Mouse (Mus musculus) stomach, embryonic 14.5 days (tissue): ENCODE data around the gene Artn. TPM values are rescaled to one million over a fixed set of nuclear protein-coding genes. Genes with fewer than 3 reads are reported as not detected.

Source experiments
- ATAC-seq: fragments of 200-750 bp; cut with Nextera tagmentation; 2 replicates; pipeline ENCODE4 v1.8.0; 2017; ENCODE audit warnings: low read depth, moderate TSS enrichment; ENCODE audit not compliant: insufficient number of reproducible peaks, insufficient read depth, low FRiP score
- H3K27ac ChIP-seq: fragments of 300-500 bp; sonication (generic); 2 replicates; pipeline ENCODE4 v1.5.1; 2014; ENCODE audit warnings: mild to moderate bottlenecking, low read length, moderate library complexity, mixed read lengths
- H3K27me3 ChIP-seq: fragments of 300-500 bp; sonication (generic); 2 replicates; pipeline ENCODE4 v1.6.1; 2014; ENCODE audit warnings: low read length, control low read depth, mixed read lengths; ENCODE audit not compliant: control insufficient read depth, insufficient read depth
- H3K36me3 ChIP-seq: fragments of 300-500 bp; sonication (generic); 2 replicates; pipeline ENCODE4 v1.6.1; 2014; ENCODE audit warnings: mild to moderate bottlenecking, control low read depth, low read length, moderate library complexity, mixed read lengths; ENCODE audit not compliant: control insufficient read depth, insufficient read depth
- H3K4me1 ChIP-seq: fragments of 300-500 bp; sonication (generic); 2 replicates; pipeline ENCODE4 v1.6.1; 2014; ENCODE audit warnings: low read length, control low read depth, mixed read lengths; ENCODE audit not compliant: control insufficient read depth, insufficient read depth
- H3K4me2 ChIP-seq: fragments of 300-500 bp; sonication (generic); replicated peaks from 2 replicates; pipeline ENCODE4 v1.6.1; 2014; ENCODE audit warnings: low read depth, low read length, control low read depth
- H3K4me3 ChIP-seq: fragments of 300-500 bp; sonication (generic); 2 replicates; pipeline ENCODE4 v1.5.1; 2014; ENCODE audit warnings: low read depth, low read length, control low read depth
- H3K9ac ChIP-seq: fragments of 300-500 bp; sonication (generic); replicated peaks from 2 replicates; pipeline ENCODE4 v1.6.1; 2014; ENCODE audit warnings: low read depth, mild to moderate bottlenecking, control low read depth, low read length, moderate library complexity, mixed read lengths
- H3K9me3 ChIP-seq: fragments of 300-500 bp; sonication (generic); 2 replicates; pipeline ENCODE4 v1.6.1; 2016; ENCODE audit warnings: low read depth, low read length, control low read depth; ENCODE audit not compliant: control insufficient read depth
- WGBS: fragments of 180-500 bp; shearing (Covaris S2); extraction: QIAGEN DNeasy Blood & Tissue Kit; methylation state at CpG from one replicate; pipeline ENCODE4 v1.1.7; 2014; 5-methylcytosine and 5-hydroxymethylcytosine counted together
- polyA plus RNA-seq: library from polyadenylated mRNA; unstranded; fragments of >200 nt; fragmentation: Nextera tagmentation; extraction: Ambion mirVana; gene quantifications from 2 replicates; pipeline ENCODE4 v1.2.1, GENCODE M21; 2014

Artn gene
- polyA plus RNA-seq, 1 experiment from 2014 or later: 5.8 TPM

DNA sequence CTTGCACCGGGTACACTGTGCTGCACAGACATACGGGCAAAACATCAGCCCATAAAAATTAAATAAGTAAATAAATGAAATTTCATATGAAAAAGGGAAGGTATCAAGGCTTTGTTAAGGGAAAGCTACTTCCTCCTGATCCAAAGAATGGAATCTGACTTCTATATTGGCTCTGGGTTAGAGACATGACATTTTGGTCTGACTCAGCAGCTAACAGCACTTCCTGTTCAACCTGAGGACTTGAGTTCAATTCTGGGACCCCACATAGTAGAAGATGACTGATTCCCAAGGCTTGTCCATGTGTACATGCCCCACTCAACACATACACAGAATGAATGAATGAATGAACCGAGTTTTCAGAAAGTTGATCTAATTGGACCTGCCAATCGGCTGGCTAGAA is 11.7 kb downstream of the Artn start:
- ATAC-seq: no peak
- WGBS: 87% methylated on average over 4 of the region's 4 CpGs
- Histone ChIP-seq H3K4me2 (no peak overlapping the region), H3K27me3 (no peaks in the 10 kb centered on the region), H3K36me3 (no peaks in the 10 kb centered on the region), H3K4me1 (peaks cover 15% of the 10 kb centered on the region), H3K27ac (peak overlapping the region; percentile 66; the same call in 1 of the 2 replicates), H3K9ac (no peak overlapping the region), H3K4me3 (no peak overlapping the region), H3K9me3 (no peaks in the 10 kb centered on the region)

DNA sequence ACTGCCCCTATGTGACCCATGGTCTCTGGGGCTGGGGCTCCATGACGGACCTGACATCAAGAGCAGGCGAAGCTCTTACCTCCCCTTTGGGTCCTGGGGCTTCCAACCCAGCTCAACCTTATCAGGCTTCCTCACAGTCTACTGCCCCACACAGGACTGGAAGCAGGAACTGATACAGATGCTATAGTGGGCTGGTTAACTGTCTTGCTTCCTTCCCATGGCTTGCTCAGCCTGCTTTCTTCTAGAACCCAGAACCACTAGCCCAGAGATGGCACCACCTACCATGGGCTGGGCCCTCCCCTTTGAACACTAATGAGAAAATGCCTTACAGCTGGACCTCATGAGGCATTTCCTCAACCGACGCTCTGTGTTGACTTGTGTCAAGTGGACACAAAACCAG is 12.2 kb downstream of the Artn start:
- Histone ChIP-seq H3K9me3 (no peaks in the 10 kb centered on the region), H3K4me3 (no peak overlapping the region), H3K36me3 (no peaks in the 10 kb centered on the region), H3K9ac (no peak overlapping the region), H3K27ac (no peak overlapping the region), H3K4me1 (peaks cover 15% of the 10 kb centered on the region), H3K4me2 (no peak overlapping the region), H3K27me3 (no peaks in the 10 kb centered on the region)
- 91% methylated on average over 4 of the region's 4 CpGs for WGBS
- ATAC-seq: no peak

DNA sequence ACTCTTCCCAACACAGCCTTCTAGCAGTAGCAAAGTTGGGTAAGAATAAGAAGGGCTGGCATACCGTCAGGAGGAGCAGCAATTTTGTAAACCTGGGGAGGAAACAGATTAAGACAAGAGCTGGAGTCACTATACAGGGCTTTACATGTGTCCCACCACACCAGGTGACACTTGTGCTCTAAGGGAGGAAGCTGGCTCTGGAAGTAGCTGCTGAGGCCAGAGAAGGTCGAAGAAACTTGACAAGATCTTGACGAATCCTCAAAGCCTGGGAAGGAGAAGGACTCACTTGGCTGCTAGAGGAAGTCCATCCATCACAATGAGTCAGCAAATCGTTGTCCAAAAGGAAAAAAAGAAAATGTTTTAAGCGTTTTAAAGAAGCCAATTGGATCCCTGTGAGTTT is 13.2 kb downstream of the Artn start:
- H3K27me3 ChIP-seq: no peaks in the 10 kb centered on the region
- no peak overlapping the region for H3K9ac ChIP-seq
- H3K4me2 ChIP-seq: peak overlapping the region; percentile 96
- H3K4me1 ChIP-seq: peaks cover 15% of the 10 kb centered on the region
- no peak overlapping the region for H3K27ac ChIP-seq
- H3K9me3 ChIP-seq: no peaks in the 10 kb centered on the region
- ATAC-seq: no peak
- H3K4me3 ChIP-seq: no peak overlapping the region
- peaks cover 10% of the 10 kb centered on the region; the same call in 1 of the 2 replicates for H3K36me3 ChIP-seq
- 56% methylated on average over 5 of the region's 5 CpGs for WGBS

DNA sequence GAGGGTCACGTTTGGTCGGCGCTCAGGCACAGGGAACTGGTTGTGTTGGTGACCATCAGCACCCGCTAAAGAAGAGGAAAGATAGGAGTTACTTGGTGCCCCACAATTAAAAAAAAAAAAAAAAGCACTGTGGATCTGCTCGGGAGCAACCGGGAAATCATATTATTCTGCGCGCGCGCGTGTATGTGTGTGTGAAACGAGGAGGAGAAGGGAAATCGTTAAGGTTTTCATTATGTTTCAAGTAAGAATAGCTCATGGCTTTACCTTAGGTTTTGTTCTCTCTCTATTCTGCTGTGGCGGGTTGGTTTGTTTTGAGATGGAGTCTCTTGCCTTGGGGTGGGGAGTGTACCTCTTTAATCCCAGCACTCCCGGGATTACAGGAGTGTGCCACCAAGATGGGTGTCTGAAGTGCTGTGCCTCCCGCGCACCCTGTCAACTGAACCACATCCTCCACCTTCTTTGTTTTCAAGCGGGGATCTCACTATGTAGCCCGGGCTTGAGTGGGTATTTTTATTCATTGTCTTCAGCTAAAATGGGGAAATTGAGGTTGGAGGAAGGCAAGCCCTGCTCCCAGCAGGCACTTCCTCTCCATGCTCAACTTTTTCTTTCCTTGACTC is 14.0 kb downstream of the Artn start:
- ATAC-seq: no peak
- 3% methylated on average over 19 of the region's 19 CpGs for WGBS

GRCm38 (mm10) chr4:117914591-117915442 is 14.7 kb downstream of the Artn start, which contains the start of gene Ipo13:
Gene Ipo13 (minus strand): TSS chr4:117914999.
- peak; percentile 90 for ATAC-seq
- H3K9me3 ChIP-seq: no peaks in the 10 kb centered on the region

More for the DNA sequence above, 14.0 kb downstream of the Artn start:
- Histone ChIP-seq H3K4me2 (peak overlapping the region; percentile 96), H3K9ac (no peak overlapping the region; the same call in none of the 2 replicates), H3K27ac (0 out of 2 replicates have a peak overlapping the region, but pooled peaks have one; percentile 83), H3K36me3 (peaks cover 16% of the 10 kb centered on the region; the same call in 1 of the 2 replicates), H3K27me3 (no peaks in the 10 kb centered on the region), H3K9me3 (no peaks in the 10 kb centered on the region), H3K4me3 (peak overlapping the region; percentile 76), H3K4me1 (peaks cover 15% of the 10 kb centered on the region)

GRCm38 (mm10) chr4:117914031-117914430 is 15.5 kb downstream of the Artn start:
- Histone ChIP-seq H3K4me2 (peak overlapping the region; percentile 96), H3K27me3 (no peaks in the 10 kb centered on the region), H3K4me3 (peak overlapping the region; percentile 76), H3K27ac (no peak overlapping the region), H3K9me3 (no peaks in the 10 kb centered on the region), H3K9ac (peak overlapping the region; percentile 72), H3K4me1 (peaks cover 15% of the 10 kb centered on the region), H3K36me3 (peaks cover 19% of the 10 kb centered on the region; the same call in 1 of the 2 replicates)
- WGBS: 19% methylated on average over 8 of the region's 8 CpGs
- no peak for ATAC-seq

More at GRCm38 (mm10) chr4:117914591-117915442, 14.7 kb downstream of the Artn start, which contains the start of gene Ipo13:
- Histone ChIP-seq H3K4me3 (peak within 1 kb of the TSS; percentile 76), H3K27ac (peak within 1 kb of the TSS; percentile 83), H3K4me1 (peaks cover 15% of the 10 kb centered on the region), H3K4me2 (peak within 1 kb of the TSS; percentile 96), H3K27me3 (no peaks in the 10 kb centered on the region), H3K36me3 (peaks cover 18% of the 10 kb centered on the region; the same call in 1 of the 2 replicates), H3K9ac (peak within 1 kb of the TSS; percentile 72)
- under 1% methylated on average over 61 of the region's 61 CpGs for WGBS

DNA sequence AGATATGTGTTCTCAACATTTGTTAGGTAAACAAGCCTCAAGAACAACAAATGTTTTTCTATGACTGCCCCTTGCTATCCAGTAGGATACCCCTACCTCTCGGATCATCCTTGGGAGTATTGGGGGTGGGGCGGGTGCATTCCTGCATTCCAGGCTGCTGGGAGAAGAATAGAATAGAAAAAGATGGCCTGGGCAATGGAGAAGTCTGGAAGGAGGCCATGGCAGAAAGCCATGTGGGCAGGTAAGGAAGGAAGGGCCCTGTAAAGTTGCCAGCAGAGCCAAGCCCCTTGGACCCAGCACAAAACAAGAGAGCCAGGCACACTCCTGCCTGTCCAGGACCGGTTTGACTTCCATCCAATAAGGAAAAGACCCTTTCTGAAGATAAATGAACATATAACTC is 16.1 kb downstream of the Artn start:
- H3K4me3 ChIP-seq: peak overlapping the region; percentile 76
- peaks cover 15% of the 10 kb centered on the region for H3K4me1 ChIP-seq
- WGBS: 42% methylated on average over 3 of the region's 3 CpGs

DNA sequence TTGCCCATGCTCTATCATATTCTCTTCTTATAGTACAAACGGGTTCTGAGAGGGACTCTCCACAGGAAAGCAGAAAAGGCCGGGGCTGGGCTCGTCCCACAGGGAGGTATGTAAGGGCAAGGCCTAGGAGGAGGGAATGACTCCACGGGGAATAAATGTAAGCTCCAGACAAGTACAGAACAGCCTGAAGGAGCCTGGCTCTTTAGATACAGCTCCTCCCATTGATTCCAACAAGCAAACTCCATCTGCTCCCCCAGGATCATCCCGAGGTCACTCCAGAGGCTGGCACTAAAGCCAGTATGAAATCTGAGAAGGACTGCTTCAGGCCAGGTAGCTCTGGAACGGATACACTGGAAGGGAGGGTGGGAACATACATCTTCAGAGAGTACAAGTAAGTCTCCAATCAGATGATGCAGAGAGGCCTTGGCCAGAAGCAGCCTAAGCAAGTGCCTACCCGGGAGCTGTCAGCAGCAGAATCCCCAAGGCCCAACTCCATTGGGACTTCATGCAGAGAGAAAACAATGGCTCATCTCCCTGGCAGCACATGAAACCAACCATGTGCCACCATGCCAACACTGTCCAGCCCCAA is 16.8 kb downstream of the Artn start:
- Histone ChIP-seq H3K36me3 (peaks cover 22% of the 10 kb centered on the region; the same call in 1 of the 2 replicates), H3K9me3 (no peaks in the 10 kb centered on the region), H3K4me3 (0 out of 2 replicates have a peak overlapping the region, but pooled peaks have one; percentile 76), H3K4me2 (peak overlapping the region; percentile 96), H3K27ac (no peak overlapping the region), H3K9ac (no peak overlapping the region), H3K4me1 (peaks cover 15% of the 10 kb centered on the region), H3K27me3 (no peaks in the 10 kb centered on the region)
- 52% methylated on average over 7 of the region's 7 CpGs for WGBS
- no peak for ATAC-seq

More for the DNA sequence above, 16.1 kb downstream of the Artn start:
- peak overlapping the region; percentile 96 for H3K4me2 ChIP-seq
- no peak overlapping the region for H3K9ac ChIP-seq
- H3K9me3 ChIP-seq: no peaks in the 10 kb centered on the region
- no peak overlapping the region for H3K27ac ChIP-seq
- H3K36me3 ChIP-seq: peaks cover 19% of the 10 kb centered on the region; the same call in 1 of the 2 replicates
- ATAC-seq: no peak
- no peaks in the 10 kb centered on the region for H3K27me3 ChIP-seq
